Mouse (Mus musculus): Measurements from ENCODE around the gene Zfp612.
"Not testable (repeated sequence)": the region's sequence is repeated elsewhere in the genome, so short reads cannot be mapped to it uniquely, and the experiment has no call there.

Zfp612 gene

GRCm38 (mm10) chr8:110079282-110080221, at the start of gene Zfp612:
Gene Zfp612 (plus strand): TSS chr8:110079746.
- DNase-seq, result peak; percentile 70

- DNase-seq, result not testable (repeated sequence)
These were observed 45.8 kb upstream of the Zfp612 start for GRCm38 (mm10) chr8:110033771-110034170.

GRCm38 (mm10) chr8:110034331-110034730, 45.2 kb upstream of the Zfp612 start:
- no peak for DNase-seq

GRCm38 (mm10) chr8:110036156-110036555, 43.4 kb upstream of the Zfp612 start:
- DNase-seq, result no peak

GRCm38 (mm10) chr8:110039216-110039615, 40.3 kb upstream of the Zfp612 start:
- no peak for DNase-seq

GRCm38 (mm10) chr8:110039659-110040058, 39.9 kb upstream of the Zfp612 start, which contains the start of gene Chst4:
Gene Chst4 (minus strand): TSS chr8:110039740.
- DNase-seq, result no peak

- no peak for DNase-seq
These were observed 39.0 kb upstream of the Zfp612 start for GRCm38 (mm10) chr8:110040509-110040908.

- no peak for DNase-seq
These were observed 28.3 kb upstream of the Zfp612 start for GRCm38 (mm10) chr8:110051208-110051607.

GRCm38 (mm10) chr8:110058207-110058606, 21.3 kb upstream of the Zfp612 start:
- DNase-seq, result no peak

- no peak for DNase-seq
These were observed 15.4 kb upstream of the Zfp612 start for GRCm38 (mm10) chr8:110064161-110064560.

GRCm38 (mm10) chr8:110064606-110065365, 14.8 kb upstream of the Zfp612 start:
- no peak for DNase-seq

GRCm38 (mm10) chr8:110065676-110066075, 13.9 kb upstream of the Zfp612 start:
- no peak for DNase-seq

GRCm38 (mm10) chr8:110069706-110070105, 9.8 kb upstream of the Zfp612 start:
- DNase-seq, result no peak

- peak; percentile 73 for DNase-seq
These were observed 7.9 kb upstream of the Zfp612 start for GRCm38 (mm10) chr8:110071600-110071999.

GRCm38 (mm10) chr8:110074496-110074895, 5.0 kb upstream of the Zfp612 start:
- no peak for DNase-seq

GRCm38 (mm10) chr8:110082416-110083105, 3.0 kb downstream of the Zfp612 start:
- DNase-seq, result no peak

GRCm38 (mm10) chr8:110091869-110092268, 12.3 kb downstream of the Zfp612 start:
- no peak for DNase-seq

GRCm38 (mm10) chr8:110100907-110101306, 21.4 kb downstream of the Zfp612 start, which contains the start of gene Gm21964:
Gene Gm21964 (plus strand): TSS chr8:110101207.
- no peak for DNase-seq

- no peak for DNase-seq
These were observed 22.1 kb downstream of the Zfp612 start for GRCm38 (mm10) chr8:110101676-110102075.

- DNase-seq, result peak; percentile 36
These were observed 23.1 kb downstream of the Zfp612 start, which contains the start of gene Gm17720 for GRCm38 (mm10) chr8:110102653-110103052. Gene Gm17720 (minus strand): TSS chr8:110102753.

GRCm38 (mm10) chr8:110119715-110120114, 40.2 kb downstream of the Zfp612 start:
- no peak for DNase-seq

- peak; percentile 82 for DNase-seq
These were observed 51.0 kb downstream of the Zfp612 start for GRCm38 (mm10) chr8:110130537-110130936.

- no peak for DNase-seq
These were observed 54.7 kb downstream of the Zfp612 start for GRCm38 (mm10) chr8:110134236-110134635.

Data from thymus, postnatal 4 days (tissue).